Mouse (Mus musculus) kidney, postnatal 14 days (tissue): ENCODE data around the gene Slc23a3.

Experiments used
- DNase-seq: peaks from one replicate; pipeline ENCODE4 v3.0.0; 2022; ENCODE audit warnings: mixed read lengths

Gene Slc23a3

DNA sequence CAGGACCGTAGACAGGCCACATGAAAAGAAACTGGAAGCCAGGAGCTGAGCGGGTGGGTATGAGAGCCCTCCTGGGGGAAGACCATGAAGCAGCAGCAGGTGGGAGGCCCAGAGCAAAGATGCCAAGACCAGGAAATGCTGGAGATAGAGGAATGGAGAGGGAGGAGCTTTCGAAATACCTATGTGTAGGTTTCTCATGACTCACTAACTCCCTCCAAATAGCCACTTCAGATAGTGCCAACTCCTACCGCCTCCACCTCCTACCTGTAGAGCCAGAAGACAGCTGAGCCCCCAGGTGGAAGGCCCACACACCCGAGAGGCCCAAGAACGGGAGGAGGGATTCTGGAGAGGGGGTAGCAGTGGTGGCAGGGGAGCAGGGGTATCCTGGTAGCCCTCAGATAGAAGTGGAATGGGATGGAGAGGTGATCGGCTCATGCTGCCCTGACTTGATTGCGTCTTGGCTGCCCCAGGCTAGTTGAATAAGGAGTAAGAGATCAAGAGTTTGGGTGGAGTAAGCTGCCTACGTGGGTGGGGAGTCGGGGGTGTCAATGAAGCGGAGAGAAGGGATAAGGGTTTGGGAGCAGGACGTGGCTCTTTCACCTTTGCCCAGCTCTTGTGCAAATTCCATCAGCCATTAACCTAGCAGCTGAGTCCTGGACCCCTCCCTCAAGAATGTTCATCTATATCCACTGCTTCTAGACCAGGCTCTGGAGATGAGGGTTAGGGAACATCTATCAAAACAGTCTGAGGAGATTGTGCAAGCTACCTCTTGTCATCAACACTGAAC lies at the start of gene Slc23a3:
TSS of gene Slc23a3 (minus strand) at position 470 of the 787 bp plus-strand sequence.
- DNase-seq: peak; percentile 74

DNA sequence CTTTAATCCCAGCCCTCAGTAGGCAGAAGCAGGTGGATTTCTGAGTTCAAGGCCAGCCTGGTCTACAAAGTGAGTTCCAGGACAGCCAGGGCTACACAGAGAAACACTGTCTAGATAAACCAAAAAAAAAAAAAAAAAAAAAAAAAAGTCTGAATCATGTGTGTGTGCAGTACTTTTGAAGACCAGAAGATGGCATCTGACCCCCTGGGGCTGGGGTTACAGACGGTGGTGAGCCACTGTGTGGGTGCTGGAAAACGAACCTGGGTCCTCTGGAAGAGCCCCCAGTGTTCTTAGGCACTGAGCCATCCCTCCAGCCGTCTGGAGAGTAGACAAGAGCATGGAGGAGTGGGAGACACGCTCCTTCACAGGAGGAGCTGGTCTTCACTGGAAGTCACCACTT lies 48.5 kb upstream of the Slc23a3 start:
- no peak for DNase-seq

DNA sequence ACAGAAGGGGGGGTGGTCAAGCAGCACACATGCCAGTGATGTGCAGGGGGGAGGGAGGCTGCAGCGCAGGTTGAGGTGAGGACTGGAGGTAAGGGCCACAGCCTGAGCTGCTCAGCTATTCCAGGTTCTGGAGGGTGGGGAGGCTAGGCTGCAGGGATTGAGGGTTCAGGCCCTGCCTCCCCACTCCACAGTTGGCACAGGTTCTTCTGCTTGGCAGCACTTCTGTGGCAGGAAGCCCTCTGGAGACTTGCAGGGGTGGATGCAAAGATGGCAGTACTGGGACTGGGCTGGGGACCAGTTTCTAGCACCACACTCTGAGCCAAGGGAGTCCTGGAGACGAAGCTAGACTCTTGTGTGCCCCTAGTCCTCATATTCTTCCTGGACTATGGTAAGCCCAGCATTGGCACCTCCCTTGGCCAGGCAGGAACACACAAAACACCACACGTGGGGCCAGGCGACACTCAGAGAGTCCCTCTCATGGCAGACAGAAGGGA lies 47.7 kb upstream of the Slc23a3 start:
- DNase-seq: no peak

DNA sequence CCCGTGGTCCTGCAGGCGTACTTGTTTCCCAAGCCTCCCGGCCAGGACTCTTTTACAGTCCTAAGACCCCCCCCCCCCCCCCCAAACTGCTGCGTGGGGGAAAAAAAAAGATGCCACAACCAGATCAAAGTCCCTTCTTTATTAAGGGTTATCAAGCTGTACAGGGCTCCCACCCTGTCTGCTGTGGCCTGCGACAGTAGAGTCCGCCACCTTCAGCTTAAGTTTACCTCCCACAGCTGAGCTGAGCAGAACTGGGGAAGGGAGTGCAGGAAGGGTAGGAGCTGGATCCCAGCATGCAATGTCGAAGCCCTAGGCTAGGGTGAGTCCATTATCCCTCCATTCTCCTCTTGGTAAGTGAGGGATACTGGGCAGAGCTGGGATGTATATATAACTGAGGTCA lies 47.1 kb upstream of the Slc23a3 start:
- DNase-seq: no peak

DNA sequence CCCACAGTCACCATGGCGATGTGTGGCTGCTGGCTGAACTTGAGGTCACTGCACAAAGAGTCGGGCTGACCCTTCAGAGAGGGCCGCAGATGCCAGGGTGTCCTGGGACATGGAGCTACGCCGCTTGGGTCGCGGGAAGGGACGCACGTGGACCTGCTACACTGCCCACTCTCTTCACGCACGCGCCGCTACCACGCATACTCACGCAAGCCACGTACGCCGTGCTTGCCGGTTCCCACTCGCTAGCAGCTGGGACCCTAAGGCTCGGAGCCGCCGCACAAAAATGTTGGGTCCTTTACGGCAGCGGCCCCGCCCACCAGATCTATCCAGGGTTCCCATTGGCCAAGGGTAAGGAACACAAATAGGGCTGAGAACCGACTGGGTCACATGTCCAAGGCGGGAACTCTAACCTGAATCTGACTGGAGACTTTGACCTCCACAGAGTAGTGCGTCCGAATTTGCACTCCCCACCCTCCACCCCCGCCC lies 46.5 kb upstream of the Slc23a3 start, which contains the start of gene Abcb6:
TSS of gene Abcb6 (minus strand) at position 288 of the 486 bp plus-strand sequence.
- DNase-seq: peak; percentile 94

DNA sequence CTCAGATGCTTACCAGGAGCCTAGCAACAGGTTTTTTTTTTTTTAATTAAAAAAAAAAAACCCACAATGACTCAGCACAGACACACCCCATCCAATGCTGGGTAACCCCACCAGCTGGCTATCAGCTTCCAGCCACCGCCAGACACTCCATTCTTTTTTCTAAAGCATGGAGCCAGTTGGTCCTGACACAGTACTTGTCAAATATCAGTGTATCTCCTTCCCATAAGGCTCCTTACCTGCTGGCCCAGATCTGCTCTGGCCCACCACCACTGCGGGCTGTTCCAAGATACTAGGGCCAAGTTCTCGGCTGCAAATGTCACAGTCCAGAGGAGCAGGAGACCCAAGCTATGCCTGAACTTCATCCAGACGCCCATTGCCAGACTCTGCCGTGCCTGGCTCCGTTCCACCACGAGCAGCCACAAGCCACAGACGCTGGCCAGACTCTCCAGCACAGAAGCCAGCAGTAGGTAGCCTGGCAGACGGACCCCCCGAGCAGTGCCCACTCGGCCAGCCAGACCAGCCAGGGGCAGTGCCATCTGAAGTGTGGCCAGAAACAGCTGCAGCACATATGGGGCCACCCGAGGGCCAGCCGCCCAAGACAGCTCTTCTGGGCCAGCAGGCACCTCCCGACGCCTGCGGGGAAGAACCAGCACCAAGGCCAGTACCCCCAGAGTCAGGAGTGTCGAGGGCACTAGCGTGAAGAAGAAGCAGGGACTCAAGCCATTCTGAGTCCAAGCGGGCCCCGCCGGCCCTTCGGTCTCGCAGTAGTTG lies 45.8 kb upstream of the Slc23a3 start:
- peak; percentile 62 for DNase-seq

DNA sequence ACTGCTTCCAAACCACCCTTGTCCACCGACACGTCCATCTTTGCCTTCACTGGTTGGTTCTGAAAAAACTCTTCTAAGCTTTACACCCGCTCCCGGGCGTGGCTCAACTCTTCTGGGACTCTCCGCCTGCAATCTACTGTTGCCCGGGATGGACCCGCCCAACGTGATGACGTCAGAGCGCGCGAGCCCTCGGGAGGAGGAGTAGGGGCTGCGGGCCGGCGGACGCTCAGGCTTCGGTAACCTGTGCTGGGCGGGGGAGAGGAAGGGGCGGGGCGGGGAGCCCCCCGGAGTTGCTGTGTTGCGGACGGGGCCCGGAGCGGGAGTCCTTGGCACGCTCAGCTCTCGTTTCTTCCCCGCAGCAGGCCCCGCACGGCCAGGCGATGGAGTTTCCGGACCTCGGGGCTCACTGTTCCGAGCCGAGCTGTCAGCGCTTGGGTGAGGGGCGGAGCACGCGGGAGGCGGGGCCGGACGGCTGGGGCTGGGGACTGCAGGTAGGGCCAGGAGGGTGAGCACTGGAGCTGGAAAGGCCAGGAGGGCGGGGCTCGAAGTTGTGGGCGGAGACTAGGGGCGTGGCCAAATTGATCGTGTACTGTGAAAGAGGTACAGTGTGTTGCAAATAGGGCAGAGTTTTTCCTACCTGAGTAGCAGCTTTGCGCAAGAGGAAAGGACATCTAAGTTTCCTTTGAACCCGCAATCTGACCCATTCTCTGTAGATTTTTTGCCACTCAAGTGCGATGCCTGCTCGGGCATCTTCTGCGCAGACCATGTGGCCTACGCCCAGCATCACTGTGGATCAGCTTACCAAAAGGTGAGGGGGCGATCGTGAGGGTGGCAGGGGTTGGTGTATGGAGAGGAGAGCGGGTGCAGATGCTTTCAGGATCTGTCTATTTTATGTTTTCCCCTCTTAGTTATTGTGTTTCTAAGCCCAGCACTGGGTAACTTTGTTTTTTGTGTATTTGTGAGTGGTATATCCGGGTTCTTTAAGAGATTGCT lies 35.1 kb upstream of the Slc23a3 start, which contains the start of gene Zfand2b:
TSS of gene Zfand2b (plus strand) at position 175 of the 993 bp plus-strand sequence.
- DNase-seq: peak; percentile 97

DNA sequence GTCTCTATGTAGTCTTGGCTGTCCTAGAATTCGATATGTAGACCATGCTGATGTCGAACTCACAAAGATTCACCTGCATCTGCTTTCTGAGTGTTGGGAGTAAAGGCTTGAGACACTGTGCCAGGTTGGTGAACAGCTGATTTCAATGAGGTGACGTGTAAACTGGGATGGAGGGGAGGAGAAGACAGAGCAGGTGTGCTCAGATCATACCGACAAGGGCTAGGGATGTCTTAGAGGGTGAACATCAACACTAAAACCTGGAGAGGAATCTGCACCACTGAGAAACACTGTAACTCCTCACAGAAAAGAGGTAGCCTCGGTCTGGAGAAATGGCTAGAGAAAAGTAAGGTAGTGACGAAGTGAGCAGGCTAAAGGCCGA lies 34.4 kb upstream of the Slc23a3 start:
- DNase-seq: no peak

DNA sequence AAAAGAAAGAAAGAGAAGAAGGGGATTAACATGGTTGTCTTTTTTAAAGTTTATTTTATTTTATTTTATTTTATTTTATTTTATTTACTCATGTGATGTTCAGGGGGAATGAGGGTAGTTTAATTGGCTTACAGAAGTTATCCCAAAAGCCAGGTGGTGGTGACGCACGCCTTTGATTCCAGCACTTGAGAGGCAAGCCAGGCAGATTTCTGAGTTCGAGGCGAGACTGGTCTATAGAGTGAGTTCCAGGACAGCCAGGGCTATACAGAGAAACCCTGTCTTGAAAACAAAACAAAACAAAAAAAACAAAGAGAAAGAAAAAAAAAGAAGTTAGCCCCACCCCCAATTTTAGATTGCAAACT lies 26.5 kb upstream of the Slc23a3 start:
- no peak for DNase-seq

DNA sequence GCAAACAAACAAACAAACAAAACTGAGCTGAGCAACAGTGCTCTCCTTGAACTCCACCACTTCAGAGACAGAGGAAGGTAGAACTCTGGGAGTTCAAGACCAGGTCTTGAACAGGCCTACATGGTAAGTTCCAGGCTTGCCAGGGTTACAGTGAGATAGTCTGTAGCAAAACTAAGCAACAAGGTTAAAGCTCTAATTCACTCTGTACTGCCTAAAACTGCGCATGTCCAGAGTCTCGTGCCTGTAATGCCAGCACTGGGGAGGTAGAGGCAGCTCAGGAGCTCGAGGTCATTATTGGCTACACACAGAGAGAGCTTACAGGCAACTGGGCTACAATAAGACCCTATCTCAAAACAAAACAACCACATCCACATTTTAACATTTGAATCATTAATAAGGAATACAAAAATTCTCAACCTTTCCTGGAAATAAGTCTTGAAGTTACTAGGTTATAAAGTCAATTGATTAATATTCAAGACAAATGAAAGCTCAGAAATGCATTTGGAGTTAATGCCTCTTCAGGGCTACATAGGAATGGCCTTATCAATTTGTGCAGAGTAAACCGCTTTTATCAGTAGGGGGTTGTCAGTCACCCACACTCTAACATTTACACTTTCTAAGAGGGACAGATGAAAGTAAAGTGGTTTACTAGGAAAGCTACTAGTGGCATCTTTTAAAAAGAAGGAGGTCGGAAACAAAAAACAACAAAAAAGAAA lies 26.0 kb upstream of the Slc23a3 start:
- DNase-seq: no peak

DNA sequence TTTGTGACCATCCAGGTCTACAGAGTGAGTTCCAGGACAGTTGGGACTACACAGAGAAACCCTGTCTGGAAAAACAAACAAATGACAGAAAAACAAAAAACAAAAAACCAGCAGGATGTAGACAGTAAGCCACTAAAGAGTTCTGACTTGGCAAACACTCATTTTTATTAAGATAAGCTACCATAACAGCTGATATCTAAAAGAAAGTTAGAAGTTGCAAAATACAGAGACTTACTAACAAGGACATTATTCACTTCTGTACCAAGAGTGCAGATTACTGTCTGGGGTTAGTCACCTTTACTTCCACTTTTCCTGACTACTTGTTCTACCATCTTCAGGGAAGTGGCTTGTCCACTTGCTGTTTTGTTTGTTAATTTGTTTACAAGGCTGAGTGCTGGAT lies 25.3 kb upstream of the Slc23a3 start:
- DNase-seq: no peak

DNA sequence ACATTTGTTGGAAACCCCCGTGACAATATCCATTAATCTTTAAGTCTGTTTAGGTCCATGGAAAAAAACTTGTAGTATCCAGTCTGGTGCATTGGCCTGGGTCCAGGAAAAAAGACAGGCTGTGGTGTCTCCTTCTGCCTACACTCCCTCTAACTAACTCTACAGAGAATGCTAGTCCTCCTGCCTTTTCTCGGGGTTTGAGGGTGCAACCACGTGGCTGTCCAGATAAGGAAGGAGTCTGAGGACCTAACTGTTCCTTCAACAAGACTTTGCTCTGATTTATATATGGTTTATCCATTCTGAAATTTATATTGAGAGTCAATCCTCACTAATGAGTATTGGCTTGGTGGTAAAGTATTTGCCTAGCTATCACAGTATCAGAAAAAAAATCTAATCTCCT lies 22.1 kb upstream of the Slc23a3 start:
- DNase-seq: no peak

DNA sequence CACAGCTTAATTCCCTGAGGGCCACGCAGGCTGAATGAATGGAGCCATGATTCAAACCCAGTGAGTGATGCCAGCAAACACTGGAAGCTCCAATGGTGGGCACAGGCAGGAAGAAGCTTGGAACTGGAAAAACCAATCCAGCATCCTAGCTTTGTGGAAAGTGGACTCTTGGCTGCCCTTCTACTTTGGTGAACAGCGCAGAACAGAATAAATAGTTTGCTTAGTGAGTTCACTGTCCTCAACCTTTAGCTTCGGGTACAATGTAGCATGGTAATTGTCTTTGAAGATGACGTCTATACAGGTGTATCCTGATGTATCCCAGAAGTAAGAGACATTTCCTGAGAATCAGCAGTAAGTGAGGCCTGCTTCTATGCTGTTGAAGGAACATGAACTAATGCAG lies 15.0 kb upstream of the Slc23a3 start:
- no peak for DNase-seq

DNA sequence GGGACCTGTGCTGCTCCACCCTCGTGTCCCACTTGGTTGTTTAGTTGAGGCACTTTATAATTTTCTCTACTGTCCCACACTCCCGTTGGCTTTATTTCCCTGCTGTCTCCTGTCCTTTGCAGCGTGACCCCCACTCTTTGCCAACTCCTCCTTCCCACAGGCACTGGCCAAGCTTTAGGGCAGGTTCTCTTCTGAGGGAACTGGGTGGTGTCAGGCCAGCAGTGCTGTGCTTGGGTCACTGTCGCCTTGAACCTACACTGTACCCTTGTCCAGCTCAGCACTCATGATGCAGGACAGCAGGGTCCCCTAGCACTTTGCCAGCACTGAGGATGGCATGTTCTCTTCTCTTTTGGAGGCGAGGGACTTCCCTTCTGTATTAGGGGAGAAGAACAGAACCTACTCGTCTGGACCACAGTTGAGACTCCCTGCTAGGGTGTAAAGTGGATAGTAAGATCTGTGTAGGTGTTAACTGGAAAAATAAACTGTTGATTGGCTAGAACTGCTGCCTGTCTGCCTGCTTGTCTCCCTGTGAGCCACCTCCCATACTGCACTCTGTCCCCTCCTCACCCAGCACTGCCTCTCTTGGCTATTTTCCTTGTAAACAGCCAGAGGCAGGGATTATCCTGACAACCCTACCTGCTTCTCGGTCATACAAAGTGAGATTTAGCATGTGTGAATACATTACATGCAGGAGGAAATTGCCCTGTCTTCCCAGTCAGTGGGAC lies 13.9 kb upstream of the Slc23a3 start:
- DNase-seq: peak; percentile 46

DNA sequence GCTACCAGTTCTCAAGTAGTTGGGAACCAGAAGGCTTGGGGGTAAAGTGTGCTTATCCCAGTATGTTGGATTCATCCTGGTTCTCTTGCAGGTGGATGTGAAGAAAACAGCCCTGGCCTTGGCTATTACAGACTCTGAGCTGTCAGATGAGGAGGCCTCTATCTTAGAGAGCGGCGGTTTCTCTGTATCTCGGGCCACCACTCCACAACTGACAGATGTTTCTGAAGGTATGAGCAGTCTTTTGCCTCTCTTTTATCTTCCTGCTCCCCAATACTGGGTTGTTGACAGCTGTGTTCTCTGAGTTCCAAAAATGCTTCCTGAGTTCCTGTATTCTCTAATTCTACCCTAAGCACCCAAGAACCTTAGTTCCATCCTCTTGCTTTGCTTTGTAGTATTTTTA lies 11.9 kb upstream of the Slc23a3 start:
- DNase-seq: no peak

DNA sequence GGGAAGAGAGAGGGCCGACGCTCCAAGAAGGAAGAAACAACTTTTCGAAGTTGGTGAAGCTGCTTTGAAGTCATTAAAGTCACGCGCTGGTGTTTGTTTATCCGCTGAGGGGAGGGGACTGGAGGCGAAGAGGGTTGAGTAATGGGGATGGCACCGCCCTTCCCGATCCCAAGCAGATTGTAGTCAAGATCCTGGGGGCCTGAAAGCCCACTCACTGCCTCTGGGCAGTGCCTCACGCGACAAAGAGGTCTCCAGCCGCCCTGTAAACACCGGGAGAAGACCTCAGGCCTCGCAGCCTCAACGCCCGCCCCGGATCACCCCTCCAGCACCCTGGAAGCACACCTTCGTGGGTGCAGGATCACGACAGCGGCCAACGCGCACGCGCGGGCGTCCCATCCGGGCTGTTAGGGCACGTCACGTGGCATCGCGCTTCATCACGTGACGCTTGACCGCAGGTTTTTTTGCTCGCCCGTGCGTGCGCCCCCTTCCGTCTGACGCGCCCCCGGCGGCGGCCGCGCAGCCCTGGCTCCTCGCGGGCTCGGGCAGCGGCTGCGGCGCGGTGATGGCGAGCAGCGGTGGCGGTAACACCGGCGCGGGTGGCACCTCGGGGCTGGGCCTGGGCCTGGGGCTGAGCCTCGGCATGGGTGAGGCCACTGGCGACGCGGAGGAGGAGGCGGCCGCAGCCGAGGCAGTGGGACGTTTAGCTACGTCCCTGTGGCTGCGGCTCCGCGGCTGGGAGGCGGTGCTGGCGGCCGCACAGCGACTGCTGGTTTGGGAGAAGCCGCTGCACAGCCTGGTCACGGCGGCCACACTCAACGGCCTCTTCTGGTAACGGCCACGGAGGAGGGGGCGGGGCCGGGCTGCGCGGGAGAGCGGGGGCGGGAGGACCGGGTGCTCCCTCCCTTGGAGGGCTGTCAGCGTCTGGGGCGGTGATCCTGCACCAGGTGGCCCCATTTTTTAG lies 8.9 kb upstream of the Slc23a3 start, which contains the start of the genes Cnppd1 and Retreg2:
TSS of gene Cnppd1 (minus strand) at position 411 of the 961 bp plus-strand sequence.
TSS of gene Retreg2 (plus strand) at position 478 of the 961 bp plus-strand sequence.
- DNase-seq: peak; percentile 98

DNA sequence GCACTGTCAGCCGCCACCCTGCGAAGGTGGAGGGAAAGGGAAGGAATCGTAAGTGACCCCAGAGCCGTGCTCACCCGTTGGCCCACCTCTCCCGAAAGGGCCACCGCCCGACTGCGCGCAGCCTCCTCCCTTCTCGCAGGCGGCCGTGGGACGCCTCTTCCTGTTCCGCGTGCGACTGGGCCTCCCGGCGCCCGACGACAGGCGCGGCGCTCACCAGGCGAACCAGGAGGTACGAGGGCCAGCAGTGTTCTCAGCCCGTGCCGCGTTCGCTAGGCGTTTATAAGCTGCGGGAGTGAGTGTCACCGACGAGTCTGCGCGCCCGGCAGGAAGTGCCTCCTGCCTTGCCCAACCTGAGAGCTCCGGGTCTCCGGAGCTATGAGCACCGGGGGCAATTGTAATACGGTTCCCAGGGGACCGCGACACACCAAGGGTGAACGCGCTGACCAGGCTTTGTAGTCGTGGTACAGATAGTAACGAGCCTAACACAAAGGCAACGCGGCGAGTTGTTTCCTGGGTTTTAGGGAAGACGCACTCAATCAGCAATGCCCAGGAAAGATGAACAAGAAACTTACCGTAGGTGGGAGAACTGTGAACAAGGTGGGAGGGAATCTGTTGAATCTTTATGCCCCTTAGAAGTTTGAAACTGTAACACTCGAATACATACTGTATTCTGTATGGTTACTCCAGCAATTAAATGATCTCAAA lies 7.9 kb upstream of the Slc23a3 start:
- DNase-seq: peak; percentile 79

DNA sequence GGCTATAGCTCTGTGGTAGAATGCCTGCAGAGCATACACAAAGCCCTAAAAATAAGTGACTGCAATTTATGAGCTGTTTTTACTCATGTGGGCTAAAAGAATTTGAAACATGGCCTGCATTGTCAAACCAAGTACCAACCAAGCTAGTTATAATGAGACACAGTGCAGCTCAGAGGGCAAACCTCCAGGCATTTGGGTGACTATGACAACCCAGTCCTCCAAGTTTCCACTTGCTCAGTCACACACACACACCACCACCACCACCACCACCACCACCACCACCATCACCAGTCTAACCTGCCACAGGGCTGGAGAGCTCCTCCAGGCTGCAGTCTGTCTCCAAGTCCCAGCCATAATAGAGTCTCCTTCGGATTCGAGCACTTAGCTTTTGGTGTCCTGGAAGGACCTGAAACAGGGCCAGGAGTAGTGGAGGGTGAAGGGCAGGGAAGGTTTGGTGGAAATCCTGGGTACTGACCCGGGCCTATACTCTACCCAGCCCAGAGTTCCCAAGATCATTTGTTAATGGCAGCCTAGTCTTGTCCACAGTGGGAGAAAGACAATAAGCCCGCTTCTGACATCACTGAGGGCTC lies 7.0 kb upstream of the Slc23a3 start:
- DNase-seq: peak; percentile 34

DNA sequence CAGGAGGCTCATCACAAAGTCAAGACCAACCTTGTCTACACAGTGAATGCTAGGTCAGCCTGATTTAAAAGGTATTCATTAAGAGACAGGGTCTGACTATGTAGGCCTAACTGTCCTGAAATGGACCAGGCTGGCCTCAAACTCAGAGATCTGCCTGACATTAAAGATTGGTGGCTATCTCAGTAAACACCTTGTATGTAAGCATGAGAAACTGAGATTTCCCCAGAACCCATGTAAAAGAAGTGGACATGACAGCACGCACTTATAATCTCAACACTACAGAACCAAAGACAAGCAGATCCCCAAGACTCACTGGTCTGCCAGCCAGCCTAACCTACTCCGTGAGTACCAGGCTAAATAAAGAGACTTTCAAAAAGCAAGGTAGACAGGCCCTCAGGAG lies 4.8 kb upstream of the Slc23a3 start:
- DNase-seq: no peak
